Mouse (Mus musculus) adrenal gland (tissue): ENCODE results near the gene Gbp8.
"Not testable (repeated sequence)": the region's sequence is repeated elsewhere in the genome, so short reads cannot be mapped to it uniquely, and the experiment has no call there.

ENCODE experiments used
- intact Hi-C: fragments of 180-260 bp; cut with DNase I; formaldehyde crosslinking; loops from one replicate; pipeline ENCODE4 v1.15.1; 2025

The Gbp8 gene

DNA sequence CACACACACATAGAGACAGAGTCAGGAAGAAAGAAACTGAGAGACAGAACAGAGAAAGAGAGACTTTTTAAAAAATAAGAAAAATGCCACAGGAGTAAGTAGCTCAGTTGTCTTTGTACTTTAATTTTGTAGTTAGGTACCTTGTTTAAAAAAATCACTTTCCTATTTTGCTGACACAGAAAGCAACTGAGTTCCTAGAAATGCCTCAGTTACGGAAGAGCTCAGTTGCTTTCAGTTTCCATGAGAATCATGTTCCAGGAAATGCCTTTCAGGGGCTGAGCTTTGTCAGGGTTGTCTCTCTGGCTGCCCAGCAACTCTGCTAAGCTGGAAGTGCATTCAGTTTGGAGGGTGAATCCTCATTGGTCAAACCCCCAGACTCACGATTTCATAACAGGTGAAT is 76.9 kb downstream of the Gbp8 start:
- intact Hi-C loops, result not testable (repeated sequence)

DNA sequence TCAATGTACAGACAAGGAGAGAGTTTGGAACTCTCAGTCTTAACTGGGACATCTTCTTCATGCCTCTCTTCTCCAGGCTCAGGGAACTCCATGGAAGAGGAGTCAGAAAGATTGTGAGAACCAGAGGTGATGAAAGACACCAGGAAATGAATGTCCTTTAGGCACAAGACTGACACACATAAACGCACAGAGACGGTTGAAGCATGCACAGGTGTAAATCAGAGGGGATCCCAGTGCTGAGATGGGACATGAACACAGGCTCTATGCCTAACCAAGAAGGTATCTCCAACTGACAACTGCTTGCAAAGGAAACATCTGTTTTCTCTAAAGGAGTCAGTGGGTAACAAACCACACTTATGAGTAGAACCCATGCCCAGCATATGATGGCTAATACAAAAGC is 79.1 kb downstream of the Gbp8 start:
- intact Hi-C loops, result no loop called here

DNA sequence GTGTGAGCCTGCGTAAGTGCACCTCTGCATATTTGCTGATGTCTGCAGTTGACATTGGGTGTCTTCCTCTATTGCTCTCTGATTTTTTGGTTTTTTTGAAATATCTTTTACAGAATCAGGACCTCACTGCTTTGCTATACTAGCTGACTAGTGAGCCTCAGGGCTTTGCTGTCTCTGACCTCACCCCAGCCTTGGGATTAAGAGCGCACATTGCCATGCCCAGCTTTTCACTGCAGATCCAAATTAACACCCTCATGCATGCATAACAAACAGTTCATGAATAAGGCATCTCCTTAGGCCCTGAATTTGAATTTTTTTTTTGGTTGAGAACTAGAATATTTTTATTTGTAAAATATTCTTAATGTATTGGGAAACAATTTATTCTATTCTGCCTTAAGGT is 84.1 kb downstream of the Gbp8 start:
- intact Hi-C loops, result no loop called here

DNA sequence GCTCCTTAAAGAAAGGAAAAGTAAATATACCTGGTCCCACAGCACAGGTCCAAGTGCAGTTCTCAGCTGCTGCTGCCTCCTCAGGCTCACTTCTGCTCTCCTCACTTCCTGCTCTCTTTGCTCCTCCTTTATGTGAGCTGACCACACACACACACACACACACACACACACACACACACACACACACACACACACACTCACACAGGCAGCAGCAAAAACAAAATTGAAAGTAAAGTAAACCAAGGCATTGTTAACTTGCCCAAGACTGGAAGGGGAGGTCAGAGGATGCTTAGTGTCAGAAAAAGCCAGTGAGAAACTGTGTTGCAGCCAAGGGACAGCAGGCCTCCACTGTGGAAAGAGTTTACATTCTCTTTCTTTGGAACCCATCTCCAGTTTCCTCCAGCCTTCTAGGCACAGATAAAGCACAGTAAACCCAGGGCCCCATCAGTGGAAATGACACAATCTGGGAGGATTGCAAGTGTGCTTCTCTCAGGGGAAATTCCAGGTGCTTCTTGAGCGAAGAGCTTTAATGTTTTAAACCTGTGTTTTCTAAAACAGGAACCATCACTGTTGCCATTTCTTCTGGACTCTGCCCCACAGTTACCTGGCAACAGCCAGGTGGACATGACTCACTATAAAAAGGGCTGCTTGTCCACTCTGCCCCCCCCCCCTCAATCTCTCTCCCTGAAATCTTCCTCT is 85.7 kb downstream of the Gbp8 start:
- intact Hi-C loops, result not testable (repeated sequence)

DNA sequence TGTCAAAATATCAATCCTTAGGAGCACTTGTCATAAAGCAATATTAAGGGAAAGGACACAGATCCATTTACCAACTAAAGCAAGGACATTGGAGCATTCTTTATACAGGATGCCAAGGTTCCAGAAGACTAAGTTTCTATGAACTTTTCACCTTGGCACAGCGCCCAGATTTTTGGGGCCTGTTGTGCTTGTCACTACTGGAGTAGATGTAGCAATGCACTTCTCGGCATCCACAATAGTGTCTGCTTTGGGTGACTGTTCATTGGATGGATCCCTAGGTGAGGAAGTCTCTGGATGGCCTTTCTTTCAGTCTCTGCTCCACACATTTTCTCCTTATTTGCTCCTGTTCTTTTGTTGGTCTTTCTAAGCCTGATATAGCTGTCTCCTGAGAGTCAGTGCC is 107.0 kb downstream of the Gbp8 start:
- intact Hi-C loops, result no loop called here

DNA sequence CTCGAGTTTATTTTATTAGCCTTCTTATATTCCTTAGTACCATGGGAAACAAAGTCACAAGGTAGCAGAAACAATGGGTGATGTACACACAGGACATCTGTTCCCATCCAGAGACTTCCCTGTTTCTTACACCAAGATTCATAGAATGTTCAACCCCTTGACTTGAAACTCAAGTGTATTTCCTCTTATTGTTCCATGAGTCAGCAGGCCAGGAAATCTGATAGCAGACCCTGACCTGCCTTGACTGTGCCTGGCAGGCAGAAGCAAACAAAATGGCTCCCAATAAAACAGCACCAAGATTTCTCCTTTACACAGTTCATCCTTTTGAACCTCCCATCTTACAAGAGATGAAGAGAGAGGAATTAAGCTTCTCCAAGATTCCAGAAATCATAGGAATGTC is 126.8 kb downstream of the Gbp8 start:
- intact Hi-C loops, result no loop called here

DNA sequence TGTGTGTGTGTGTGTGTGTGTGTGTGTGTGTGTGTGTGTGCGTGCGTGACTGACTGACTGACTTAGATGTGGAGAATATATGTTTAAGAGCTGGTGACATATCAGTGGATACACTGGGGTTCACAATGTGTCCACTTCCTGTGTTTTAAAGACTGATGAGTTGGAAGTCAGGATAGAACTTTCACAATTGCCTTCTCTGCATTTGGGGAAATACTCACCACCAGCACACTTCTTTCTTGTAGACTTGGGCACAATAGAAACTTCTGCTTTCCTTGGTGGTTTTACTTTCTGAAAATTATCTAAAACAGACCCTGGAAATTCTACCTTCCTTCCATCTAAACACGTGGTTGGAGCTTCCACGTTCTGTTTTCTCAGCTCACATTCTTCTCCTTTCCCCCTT is 127.8 kb downstream of the Gbp8 start:
- intact Hi-C loops, result no loop called here

DNA sequence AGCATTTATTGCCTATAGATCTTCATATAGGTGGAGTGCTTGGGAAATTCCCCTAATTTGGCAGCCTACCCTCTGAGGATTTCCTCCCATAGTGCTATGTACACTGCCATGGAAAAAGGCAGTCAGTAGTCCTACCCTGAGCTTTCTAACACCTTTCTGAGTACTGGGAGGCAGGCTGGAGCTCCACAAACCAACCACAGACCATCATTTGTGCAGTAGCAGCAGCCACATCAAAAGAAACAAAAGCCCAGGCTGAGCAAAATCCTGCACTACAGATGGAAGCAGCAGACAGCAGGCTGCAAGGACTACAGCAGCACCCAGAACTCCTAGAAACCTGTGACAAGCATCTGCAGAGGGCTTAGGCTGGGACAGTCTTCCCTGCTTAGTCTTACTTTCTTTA is 129.0 kb downstream of the Gbp8 start:
- intact Hi-C loops, result no loop called here

DNA sequence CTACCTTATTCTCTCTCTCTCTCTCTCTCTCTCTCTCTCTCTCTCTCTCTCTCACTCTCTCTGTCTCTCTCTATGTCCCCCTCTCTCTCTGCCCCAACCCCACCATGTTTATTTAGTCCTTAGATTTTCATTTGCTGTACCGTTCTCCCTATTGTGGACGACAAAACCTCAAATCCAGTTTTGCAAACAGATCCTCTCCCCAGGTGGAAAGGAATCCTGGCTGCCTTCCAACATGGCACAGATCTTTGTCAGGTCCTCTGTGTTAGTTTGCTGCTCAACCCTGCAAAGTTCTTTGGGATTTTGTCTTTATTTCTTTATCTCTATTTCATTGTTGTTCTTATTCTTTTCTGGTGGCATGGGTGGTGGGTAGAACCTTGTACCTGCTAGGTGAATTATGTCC is 149.9 kb downstream of the Gbp8 start:
- intact Hi-C loops, result no loop called here

DNA sequence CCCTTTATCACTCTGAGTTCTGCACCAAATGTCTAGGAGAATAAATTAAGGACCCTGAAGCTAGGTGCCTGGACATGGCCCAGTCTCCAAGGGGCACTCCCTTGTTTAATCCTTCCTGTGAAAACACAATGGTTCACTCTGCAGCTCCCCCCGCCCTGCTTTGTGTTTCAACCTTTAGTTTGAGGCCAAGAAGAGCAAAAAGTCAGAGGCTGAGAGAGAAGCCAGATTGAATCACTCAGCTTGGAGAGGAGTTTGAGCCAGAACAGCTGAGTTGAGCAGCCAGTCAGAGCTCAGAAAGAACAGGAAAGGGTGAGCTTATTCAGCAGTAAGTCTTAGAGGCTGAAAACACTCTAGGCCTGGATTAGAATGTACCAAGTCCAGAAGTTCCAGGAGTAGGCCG is 151.3 kb downstream of the Gbp8 start:
- intact Hi-C loops, result loop anchor here (2.0 kb wide), 2 partner anchors 167 to 335 kb away; no protein-coding TSS in a partner anchor

DNA sequence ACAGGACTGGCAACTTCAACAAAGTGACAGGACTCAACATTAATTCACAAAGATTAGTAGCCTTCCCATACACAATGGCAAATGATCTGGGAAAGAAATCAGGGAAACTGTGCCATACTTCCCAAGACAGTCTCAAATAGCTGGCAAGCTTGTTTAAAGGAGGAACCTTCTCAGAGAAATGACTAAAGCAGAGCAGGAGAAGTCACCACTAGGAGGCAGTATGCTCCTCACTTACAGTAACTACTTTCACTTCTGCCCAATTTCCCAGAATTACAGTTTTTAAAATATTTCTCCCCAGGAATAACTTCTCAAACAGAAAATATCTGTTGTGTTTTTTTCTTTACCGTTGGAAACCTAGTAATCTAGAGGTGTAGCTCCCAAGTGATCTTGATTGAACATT is 152.6 kb downstream of the Gbp8 start:
- intact Hi-C loops, result loop anchor here (2.0 kb wide), 2 partner anchors 168 to 336 kb away; no protein-coding TSS in a partner anchor

DNA sequence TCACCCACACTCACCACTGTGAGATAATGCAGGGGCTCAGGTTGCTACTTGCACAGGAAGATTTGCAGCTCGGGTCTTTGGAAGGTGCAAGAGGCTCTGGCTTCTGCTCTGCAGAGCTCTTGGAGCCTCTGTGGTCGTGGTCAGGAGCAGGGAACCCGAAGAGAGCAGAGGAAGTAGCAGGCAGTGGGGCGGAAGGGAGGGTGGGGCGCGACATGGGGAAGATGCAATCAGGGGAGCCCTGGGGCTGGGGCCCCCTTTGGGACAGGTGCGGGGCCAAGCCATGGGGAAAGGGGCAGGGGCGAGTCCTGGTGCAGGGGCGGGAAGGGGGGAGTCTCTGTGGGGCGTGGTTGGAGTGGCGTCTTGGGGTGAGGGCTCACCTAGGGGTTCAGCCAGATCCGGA is 156.8 kb downstream of the Gbp8 start, which contains the start of gene Abcg3:
TSS of gene Abcg3 (minus strand) at position 184 of the 400 bp plus-strand sequence.
- intact Hi-C loops, result no loop called here

DNA sequence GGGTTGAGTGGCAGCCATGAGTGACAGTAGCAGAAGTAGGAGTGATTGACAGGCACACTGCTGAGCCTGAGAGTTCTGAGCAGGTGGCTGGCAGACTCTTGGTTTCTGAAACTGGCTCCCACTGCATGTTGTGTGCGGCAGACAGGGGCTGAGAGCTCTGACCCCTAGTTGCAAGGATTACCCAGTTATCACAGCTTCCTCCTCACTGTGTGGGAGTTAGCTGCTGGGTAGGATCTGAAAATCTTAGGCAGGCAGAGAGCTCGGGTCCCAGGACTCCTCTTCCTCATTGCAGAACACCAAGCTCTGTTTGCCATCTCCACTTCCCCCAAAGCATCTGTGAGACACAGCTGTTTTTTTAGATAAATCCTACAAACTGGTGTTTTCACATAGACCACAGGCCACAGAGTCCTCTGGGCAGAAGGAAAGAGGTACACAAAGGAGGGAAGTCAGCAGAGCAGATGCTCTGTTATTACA is 160.3 kb downstream of the Gbp8 start:
- intact Hi-C loops, result no loop called here
